Mouse (Mus musculus) thymus, adult 2 months (tissue): ENCODE data around the gene Lyrm9.

ENCODE experiments used
- CTCF ChIP-seq: fragments of 200-500 bp; IDR thresholded peaks from 2 replicates; pipeline ENCODE4 v1.5.1; 2012; ENCODE audit warnings: mild to moderate bottlenecking, control low read depth, low read length, moderate library complexity, borderline replicate concordance; ENCODE audit not compliant: control insufficient read depth, poor library complexity, insufficient read depth; ENCODE audit errors: extremely low read depth
- POLR2A ChIP-seq: fragments of 200-500 bp; IDR thresholded peaks from 2 replicates; pipeline ENCODE4 v1.6.1; 2012; ENCODE audit warnings: mild to moderate bottlenecking, low read length, control low read depth, moderate library complexity; ENCODE audit not compliant: control insufficient read depth, poor library complexity, insufficient read depth; ENCODE audit errors: extremely low read depth

DNA sequence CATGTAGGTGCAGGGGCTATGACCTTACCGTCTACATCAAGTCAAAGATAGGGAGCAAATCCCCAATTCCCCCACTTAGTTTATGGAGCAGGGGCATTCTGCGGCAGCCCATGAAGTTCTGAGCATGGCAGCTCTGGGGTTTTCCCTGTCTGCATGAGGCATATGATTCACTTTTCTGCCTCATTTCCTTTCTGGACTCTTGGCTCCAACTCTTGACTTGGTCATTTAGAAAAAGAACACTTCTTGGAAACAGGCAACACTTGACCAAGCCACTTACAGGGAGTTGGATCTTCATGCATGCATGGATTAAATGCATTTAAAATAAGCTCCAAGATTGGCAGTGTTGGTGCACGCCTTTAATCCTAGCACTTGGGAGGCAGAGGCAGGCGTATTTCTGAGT is 62.8 kb downstream of the Lyrm9 start:
- TF ChIP-seq POLR2A (no peak), CTCF (no peak)
